Mouse (Mus musculus) telencephalon, adult 2 months (tissue): ENCODE results near the gene Borcs5.
A peak's percentile ranks its signal among the peaks of the same experiment; 100 is the strongest.
"Not testable (repeated sequence)": the region's sequence is repeated elsewhere in the genome, so short reads cannot be mapped to it uniquely, and the experiment has no call there.

Experiments
- DNase-seq: peaks from one replicate; pipeline ENCODE4 v3.0.0-alpha.2; 2011; ENCODE audit warnings: low read depth, low spot score

The Borcs5 gene

DNA sequence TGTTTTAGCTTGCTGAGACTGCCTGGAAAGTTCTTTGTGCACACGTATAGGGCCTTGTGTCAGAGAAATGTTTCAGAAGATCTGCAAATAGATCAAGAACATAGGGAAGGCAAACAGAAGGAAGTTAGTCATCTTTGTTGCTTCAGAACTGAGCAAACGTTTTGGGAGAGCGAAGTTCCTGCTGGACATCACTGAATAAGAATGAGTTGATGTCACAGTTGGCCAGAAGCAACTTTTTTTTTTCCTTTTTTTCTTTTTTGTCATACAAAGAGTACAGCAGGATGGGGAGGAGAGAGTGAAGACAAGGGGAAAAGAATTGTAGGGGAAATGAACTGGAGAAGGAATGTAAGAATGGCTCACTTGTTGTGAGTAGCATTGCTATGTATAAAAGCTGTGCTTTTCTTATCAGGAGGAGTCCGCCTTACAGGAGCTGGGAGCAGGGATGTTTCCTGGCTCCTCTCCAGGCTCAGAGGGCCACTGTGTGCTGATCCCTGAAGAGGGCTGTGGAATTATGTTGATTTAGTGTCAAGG lies 31.6 kb downstream of the Borcs5 start:
- peak; percentile 15 for DNase-seq

DNA sequence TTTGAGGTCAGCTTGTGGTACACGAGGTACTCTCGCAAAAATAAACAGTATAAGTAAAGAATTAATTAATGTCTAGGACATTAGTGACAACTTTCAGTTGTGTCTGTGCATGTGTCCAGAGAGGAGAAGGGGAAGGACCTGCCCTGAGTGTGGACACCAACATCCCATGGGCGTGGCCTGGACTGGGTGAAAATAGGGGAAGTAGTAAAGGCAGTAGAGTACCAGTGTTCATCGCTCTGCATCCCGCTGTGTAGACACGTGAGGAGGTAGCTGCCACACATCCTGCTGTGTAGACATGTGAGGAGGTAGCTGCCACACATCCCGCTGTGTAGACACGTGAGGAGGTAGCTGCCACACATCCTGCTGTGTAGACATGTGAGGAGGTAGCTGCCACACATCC lies 34.4 kb downstream of the Borcs5 start:
- DNase-seq = not testable (repeated sequence)

DNA sequence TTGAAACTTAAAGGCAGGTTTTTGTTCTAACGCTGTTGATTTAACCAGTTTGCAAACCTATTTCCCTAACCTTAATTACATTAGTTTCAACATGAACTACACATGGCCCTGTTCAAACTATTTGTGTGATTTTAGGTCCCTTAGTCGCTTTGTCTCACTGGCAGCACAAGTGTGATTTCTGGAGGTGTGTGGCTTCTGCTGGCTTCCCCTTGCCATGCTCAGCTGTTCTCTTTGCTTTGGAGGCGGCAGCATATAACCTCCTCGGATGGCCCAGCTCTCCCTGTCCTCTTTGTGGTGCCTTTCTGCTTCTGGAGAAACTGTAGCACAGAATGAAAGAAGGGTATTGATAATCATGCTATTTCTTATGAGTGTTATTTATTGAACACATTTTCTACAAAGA lies 38.2 kb downstream of the Borcs5 start:
- DNase-seq = no peak

- no peak for DNase-seq
These were observed 38.7 kb downstream of the Borcs5 start for GRCm38 (mm10) chr6:134678037-134678436.

GRCm38 (mm10) chr6:134679330-134679729 lies 40.0 kb downstream of the Borcs5 start:
- not testable (repeated sequence) for DNase-seq

DNA sequence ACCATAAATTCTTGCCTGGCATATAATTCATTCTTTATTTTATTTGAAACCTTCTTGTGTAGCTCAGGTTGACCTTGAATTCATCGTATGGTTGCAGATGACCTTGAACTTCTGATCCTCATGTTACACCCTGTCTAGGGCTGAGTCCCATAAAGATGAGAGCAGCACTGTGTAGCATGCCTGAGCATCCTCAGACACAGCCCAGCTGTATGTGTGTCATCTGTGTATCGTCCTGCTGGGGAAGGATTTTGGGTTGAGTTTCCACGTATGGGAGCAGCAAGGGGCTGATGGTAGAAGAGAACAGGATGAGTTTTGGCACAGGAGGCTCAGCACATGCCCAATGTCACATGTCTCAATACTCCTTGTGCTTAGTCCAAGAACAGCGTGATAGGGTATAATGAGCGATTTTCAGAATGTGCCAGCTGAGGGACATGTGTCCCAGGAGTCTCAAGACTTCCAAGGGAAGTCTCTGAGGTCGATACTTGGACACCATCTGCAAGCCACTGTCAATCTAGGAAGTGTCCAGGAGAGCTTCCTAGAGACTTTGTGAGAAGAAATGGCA lies 45.1 kb downstream of the Borcs5 start:
- DNase-seq = no peak

DNA sequence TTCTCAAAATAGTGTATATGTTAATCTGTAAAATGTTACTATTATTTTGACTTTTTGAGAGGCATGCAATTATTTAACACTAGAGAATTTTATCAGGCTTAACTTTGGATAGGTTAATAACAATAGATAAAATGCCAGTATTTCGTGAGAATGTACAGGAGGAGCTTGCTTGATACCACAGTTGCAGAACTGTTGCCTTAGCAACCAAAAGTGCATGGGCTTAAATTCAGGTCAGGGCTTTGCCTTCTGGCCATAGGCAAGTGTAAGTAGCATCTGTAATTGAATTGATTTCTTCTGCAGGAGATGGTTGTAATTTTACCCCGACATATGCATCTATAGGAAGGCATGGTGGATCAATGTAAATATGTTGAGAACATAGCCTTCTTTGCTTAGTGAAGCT lies 45.7 kb downstream of the Borcs5 start:
- DNase-seq = no peak

DNA sequence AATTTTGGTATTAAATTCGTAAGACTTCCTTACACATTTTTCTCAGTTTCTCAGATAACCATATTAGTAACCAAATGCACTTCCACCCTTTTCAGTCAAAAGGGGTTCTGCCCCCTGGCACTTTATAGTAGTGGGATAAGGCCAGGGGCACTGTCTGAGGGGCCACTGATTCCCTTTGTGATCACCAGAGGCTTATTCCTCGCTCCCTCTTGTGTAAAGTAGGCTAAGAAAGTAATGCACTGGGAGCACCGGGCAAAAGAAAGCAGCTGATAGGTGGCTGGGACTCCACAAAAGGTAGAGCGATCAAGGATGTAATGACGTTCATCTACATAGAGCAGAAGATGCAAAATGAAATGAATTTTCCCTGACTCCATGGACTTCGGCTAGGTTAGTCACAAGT lies 46.2 kb downstream of the Borcs5 start:
- DNase-seq = no peak

DNA sequence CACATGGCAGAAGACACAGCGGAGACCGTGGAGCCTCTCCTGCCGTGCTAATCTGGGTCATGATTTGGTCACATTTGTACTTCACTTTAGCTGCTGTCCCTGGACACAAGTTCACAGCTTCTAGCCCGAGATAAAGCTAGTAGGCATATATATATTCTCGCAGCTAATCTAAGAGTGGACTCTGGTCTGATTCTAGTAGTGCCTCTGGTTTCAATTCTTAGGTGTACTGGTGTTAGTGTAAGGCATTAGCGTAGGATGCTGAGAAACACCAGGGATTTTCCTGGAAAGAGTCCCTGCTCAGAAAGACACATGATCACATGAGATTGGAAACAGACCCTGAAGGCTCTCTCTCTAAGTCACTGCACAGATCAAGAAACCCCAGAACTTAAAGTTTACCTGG lies 55.2 kb downstream of the Borcs5 start:
- no peak for DNase-seq

DNA sequence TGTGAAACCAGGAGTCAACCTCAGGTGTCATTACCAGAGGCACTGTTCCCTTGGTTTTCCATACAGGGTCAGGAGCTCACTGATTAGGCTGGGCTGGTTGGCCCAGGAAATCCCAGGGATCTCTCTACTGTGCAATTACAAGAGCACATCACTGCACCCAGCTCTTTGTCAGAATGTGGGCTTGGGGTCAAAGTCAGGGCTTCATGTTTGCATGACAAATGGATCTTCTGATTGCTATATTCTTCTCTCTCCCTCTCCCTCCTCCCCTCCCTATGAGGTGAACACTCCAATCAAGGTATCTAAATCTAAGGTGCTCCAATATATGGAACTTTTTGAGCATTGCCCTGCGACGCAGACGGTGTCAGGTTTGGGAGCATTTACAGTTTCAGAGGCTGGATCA lies 55.7 kb downstream of the Borcs5 start:
- no peak for DNase-seq

DNA sequence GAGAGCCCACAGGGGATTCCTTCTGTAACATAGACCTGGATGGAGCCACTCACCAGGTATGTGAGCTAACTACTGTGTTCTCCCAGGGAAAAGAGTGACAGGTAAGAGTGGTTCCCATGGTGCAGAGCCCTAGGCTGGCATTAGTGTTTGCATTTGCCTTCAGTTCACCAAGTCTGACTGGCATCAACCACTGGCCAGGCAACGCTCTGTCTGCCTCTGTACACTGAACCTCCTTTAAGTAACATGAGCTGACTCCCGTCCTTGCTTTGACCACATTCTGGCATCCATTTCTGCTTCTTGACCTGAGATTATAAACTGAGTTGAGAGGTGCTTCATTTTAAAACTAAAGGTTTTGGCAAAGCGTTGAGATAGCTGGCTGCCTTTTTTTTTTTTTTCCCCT lies 56.3 kb downstream of the Borcs5 start:
- no peak for DNase-seq

DNA sequence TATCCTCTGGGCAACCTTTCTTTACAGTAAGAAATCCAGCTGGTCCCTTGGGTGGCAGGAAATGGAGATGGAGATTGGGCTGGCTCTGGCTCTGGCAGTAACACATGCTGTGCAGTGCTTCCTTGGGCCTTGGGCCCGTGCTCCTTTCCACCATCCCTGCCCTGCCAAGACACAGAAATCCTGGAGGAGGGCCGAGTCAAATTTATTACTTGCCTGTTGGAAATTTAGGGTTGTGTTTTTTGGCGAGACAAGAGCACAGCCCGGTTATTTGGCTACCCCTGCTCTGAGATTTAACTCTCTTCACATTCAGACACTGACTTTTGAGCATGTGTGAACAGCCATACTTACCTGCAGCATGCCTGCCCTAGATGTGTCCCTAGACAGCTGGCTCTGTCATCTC lies 56.8 kb downstream of the Borcs5 start:
- DNase-seq = no peak

- DNase-seq = no peak
These were observed 57.2 kb downstream of the Borcs5 start for GRCm38 (mm10) chr6:134696554-134696953.

DNA sequence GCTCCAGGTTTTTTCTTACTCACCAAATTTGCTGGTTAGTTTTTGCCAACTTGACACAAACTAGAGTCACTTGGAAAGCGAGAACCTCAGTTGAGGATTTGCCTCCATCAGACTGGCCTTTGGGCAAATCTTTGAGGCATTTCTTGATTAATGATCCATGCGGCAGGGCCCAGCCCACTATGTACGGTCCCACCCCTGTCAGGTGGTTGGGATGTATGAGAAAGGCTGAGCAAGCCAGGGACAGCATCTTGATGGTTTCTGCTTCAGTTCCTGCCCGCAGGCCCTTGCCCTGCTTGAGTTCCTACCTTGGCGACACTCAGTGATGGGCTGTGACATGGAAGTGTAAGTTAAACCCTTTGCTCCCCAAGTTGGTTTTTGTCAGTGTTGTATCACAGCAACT lies 58.9 kb downstream of the Borcs5 start:
- DNase-seq = no peak

GRCm38 (mm10) chr6:134700451-134701210 lies 61.3 kb downstream of the Borcs5 start:
- DNase-seq = no peak

- DNase-seq = no peak
These were observed 61.9 kb downstream of the Borcs5 start for GRCm38 (mm10) chr6:134701211-134701602.

DNA sequence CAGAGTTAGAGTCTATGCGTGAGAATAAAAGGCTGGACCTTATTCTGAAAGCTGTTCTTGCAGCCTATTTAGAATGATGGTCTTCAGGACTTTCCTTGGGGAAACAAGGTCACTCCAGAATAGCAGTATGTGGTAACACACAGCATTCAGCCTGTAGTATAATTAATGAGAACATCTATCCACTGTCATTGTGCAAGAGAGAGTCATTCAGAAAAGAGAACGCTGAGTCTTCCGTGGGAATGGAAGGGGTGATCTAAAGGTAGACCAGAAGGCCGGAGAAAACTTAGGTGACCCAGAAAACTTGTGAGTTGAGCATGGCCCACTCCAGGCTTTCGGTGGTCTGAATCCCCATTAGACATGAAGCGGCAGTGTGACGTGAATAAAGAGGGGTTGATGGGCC lies 62.9 kb downstream of the Borcs5 start:
- DNase-seq = no peak

GRCm38 (mm10) chr6:134703053-134703690 lies 63.9 kb downstream of the Borcs5 start:
- no peak for DNase-seq

- DNase-seq = no peak
These were observed 67.2 kb downstream of the Borcs5 start for GRCm38 (mm10) chr6:134706467-134706866.

DNA sequence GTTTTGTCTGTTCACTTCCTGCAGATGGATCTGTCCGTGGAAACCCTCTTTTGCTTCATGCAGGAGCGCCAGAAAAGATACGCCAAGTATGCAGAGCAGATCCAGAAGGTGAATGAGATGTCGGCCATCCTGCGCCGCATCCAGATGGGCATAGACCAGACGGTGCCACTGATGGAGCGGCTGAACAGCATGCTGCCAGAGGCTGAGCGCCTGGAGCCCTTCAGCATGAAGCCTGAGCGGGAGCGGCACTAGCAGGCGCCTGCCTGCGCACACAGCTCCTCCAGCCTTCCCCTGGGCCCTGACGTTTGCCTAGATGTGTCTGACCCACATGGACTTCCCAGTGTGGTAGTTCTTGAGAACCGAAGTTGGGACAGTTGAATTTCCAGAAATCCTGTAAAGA lies 70.7 kb downstream of the Borcs5 start:
- no peak for DNase-seq

DNA sequence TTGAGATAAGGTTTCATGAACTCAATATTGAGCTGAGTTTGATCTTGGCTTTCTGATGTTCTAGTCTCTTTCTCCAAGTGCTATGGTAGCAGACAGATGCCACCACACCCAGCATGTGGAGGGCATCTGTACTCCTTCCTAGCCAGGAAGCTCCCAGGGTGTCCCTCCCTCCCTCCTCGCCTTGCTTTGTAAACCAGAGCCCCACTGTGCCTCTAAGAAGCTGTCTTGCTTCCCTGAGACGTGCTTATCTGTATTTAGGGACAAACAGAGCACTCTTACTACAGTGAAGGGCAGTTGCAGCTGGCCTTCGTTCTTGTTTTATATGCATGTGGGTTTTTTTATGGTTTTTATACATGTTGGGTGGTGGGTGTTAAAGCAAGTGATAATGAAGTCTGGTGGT lies 74.0 kb downstream of the Borcs5 start:
- DNase-seq = no peak

GRCm38 (mm10) chr6:134713897-134714296 lies 74.6 kb downstream of the Borcs5 start:
- DNase-seq = no peak

DNA sequence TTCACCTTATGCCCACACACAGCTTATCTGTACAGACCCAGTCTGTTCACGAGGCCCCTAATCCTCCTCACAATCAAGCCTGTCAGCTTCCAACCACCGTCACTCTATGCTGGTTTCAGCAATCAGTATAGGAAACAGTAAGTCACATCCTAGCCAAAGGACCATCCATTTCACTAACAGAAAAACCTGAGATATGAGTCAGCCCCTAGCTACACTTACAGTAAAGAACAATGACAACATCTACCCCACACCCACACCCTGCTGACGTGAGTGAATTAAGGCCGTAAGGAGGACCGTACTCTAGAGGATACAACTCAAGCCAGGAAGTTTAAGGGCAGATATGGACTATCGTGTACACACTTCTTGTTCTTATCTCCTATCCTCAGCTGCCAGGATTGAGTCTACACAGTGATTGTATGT lies 76.9 kb downstream of the Borcs5 start:
- no peak for DNase-seq
